Mouse (Mus musculus) myocyte (in vitro differentiated cells): ENCODE data around the gene Rbbp9.

Source experiments
- CEBPB ChIP-seq: IDR thresholded peaks from 2 replicates; pipeline ENCODE4 v1.6.1; 2011; ENCODE audit warnings: mild to moderate bottlenecking, moderate library complexity; ENCODE audit not compliant: poor library complexity, insufficient read depth, severe bottlenecking
- E2F4 ChIP-seq: IDR thresholded peaks from one replicate; pipeline ENCODE4 v1.6.1; 2011; ENCODE audit warnings: mild to moderate bottlenecking, control low read depth, moderate library complexity; ENCODE audit not compliant: insufficient read depth
- MAX ChIP-seq: IDR thresholded peaks from one replicate; pipeline ENCODE4 v1.6.1; 2011; ENCODE audit warnings: low read depth, mild to moderate bottlenecking, control low read depth
- POLR2A ChIP-seq: IDR thresholded peaks from one replicate; pipeline ENCODE4 v1.6.1; 2011; ENCODE audit warnings: low read depth, mild to moderate bottlenecking, control low read depth, moderate library complexity; ENCODE audit not compliant: insufficient read length
- POLR2AphosphoS2 ChIP-seq: IDR thresholded peaks from one replicate; pipeline ENCODE4 v1.6.1; 2011; ENCODE audit warnings: low read depth, control low read depth; ENCODE audit not compliant: insufficient read length
- REST ChIP-seq: IDR thresholded peaks from one replicate; pipeline ENCODE4 v1.6.1; 2011; ENCODE audit warnings: mild to moderate bottlenecking, control low read depth, moderate library complexity; ENCODE audit not compliant: insufficient read depth, insufficient read length
- SRF ChIP-seq: IDR thresholded peaks from one replicate; pipeline ENCODE4 v1.6.1; 2011; ENCODE audit warnings: low read depth; ENCODE audit not compliant: control insufficient read depth, insufficient read length
- TCF12 ChIP-seq: IDR thresholded peaks from one replicate; pipeline ENCODE4 v1.6.1; 2011; ENCODE audit warnings: mild to moderate bottlenecking, control low read depth; ENCODE audit not compliant: poor library complexity, insufficient read depth, severe bottlenecking
- TCF3 ChIP-seq: IDR thresholded peaks from one replicate; pipeline ENCODE4 v1.6.1; 2011; ENCODE audit warnings: low read depth, control low read depth; ENCODE audit not compliant: insufficient read length
- USF1 ChIP-seq: IDR thresholded peaks from one replicate; pipeline ENCODE4 v1.6.1; 2011; ENCODE audit warnings: low read depth, mild to moderate bottlenecking, control low read depth, moderate library complexity

DNA sequence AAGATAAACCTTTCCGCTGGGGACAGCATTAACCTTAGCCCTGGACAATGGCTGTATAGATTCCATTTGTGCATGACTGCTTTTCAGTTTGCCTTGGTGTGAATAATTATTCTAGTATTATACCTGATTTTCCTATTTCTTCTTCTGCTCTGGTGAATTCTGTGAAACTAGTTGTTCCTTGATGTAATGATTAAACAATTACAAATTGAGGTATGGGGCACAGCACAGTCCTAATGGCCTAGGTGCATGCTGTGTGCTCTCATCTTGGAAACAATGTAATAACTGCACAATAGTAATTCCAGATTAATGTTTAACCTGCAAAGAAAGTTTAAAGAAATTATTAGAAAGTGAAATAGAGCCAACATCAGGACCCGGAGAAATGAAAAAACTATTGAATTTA, 5.6 kb downstream of the Rbbp9 start:
- TF ChIP-seq POLR2A: no peak
- no peak for TF ChIP-seq CEBPB
- TF ChIP-seq USF1: no peak
- no peak for TF ChIP-seq TCF3
- TF ChIP-seq SRF: no peak
- TF ChIP-seq MAX: no peak
- no peak for TF ChIP-seq E2F4
- TF ChIP-seq REST: no peak
- no peak for TF ChIP-seq TCF12
- no peak for TF ChIP-seq POLR2AphosphoS2
